Mouse (Mus musculus): ENCODE results near the gene Snx14. TPM values are rescaled to one million over a fixed set of nuclear protein-coding genes. Genes with fewer than 3 reads are reported as not detected.

Gene Snx14
- polyA plus RNA-seq, 1 experiment = 44.4 TPM

GRCm38 (mm10) chr9:88342701-88343100 is 96.1 kb downstream of the Snx14 start:
- DNase-seq (ENCODE audit: low spot score) = no peak

DNA sequence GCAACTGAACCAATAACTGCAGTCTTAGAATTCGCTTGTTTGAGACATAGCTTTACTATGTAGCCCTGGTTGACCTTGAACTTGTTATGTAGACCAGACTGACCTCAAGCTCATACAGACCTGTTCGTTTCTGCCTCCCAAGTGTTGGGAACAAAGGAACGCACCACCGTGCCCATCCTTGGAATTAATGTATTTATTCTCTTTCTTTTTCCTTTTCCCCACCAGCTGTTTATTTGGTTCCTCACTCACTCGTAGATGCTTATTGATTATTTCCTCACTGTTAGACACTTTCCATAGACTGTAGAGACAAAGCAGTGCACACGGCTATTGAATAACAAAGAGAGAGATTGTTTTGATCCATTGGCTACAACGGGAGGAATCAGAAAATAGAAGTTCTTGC is 96.5 kb downstream of the Snx14 start:
- DNase-seq (ENCODE audit: low spot score) = no peak

- no peak for DNase-seq (ENCODE audit: low spot score)
These were observed 97.9 kb downstream of the Snx14 start for GRCm38 (mm10) chr9:88340819-88341218.

- no peak for DNase-seq (ENCODE audit: low spot score)
These were observed 102.9 kb downstream of the Snx14 start for GRCm38 (mm10) chr9:88335839-88336238.

- no peak for DNase-seq (ENCODE audit: low spot score)
These were observed 106.3 kb downstream of the Snx14 start for GRCm38 (mm10) chr9:88332447-88332846.

DNA sequence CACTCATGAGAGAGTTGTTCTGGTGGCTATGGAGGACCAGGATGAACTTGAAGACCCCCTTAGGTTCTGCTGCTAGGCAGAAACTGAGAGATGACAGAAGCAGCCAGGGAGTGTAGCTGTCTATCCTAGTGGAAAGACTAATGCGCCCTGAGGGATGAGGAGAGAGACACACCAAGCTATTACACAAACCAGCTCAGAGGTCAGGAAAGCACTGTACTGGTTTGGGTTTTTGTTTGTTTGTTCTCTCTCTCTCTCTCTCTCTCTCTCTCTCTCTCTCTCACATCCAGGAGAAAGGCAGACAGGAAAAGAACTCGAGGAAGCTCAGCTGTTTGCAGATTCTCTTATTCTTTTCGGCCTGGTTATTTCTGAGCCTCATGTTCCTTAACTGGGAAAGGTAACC is 108.4 kb downstream of the Snx14 start:
- DNase-seq (ENCODE audit: low spot score) = no peak

DNA sequence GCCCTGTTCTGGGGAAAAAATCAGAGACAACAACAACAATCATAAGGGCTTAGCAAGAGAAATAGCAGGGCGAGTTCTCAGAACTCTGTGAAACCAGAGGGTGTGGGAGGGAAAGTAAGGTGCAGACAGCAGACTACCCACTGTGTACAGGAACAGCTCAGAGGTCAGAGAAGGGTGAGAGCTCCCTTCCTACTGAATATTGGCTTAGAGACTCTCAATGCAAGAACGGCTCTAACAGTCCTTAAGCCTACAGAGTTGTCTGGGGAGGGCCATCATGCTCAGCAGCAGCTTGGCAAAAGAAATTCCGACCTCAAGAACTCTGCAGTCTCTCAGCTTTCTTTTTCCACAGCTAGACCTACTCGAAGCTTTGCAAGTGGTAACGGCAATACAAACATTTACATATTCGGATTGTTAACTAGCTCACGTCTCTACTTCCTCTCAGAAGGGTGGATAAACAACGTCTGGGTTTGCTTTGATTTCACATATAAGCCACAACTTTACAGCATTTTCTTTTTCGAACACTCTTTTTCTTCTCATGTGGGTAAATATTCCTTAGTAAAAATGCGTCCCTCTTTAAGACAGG is 109.5 kb downstream of the Snx14 start:
- DNase-seq (ENCODE audit: low spot score) = no peak

GRCm38 (mm10) chr9:88328666-88329065 is 110.1 kb downstream of the Snx14 start:
- DNase-seq (ENCODE audit: low spot score) = no peak

DNA sequence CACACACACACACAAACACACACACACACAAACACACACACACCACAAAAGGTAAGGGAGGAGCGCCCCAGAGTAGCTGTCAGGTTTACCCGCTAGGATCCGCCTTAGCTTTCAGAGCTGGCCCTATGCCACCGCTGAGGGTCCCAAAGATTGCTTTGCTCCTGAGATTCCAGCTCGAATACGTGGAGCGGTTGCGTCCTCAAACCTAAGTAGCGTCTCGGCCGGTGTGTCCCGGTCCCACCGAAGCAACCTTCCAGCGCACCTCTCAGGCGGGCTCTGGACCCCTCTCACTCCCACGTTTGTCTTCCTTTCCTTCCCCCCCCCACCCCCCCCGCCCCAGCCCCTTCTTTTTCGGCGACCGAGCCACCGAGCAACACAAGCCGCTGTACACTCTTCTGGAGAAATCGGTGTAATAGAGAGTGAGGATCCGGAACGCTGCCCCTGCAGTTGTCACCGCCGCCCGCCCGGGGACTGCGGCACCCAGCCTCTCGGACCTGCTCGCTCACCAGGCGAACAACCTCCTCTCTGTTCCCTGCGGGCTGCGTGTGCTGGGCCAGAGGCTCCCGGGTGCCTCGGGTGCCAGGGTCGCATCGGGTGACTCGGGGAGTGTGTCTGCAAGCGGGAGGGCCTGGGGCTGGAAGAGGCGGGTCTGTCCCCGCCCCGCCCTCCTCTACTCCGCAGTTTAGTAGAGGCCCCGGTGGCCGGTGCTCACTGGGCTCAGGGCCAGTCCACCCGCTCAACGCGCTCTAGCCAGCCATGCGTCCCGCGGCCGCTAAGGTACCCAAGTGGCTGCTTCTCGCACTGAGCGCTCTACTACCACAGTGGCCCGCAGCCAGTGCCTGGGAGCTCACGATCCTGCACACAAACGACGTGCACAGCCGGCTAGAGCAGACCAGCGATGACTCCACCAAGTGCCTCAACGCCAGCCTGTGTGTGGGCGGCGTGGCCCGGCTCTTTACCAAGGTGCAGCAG is 111.5 kb downstream of the Snx14 start, which contains the start of gene Nt5e:
Gene Nt5e, plus strand, starts transcription at position 268 of the 972 bp plus-strand sequence.
- DNase-seq (ENCODE audit: low spot score) = peak; percentile 61

Other genes with a start within 250 kb of the Snx14 start
- 42.1 and 46.8 TPM in 2 replicates for gene Nt5e, start 111.8 kb downstream of the Snx14 start, polyA plus RNA-seq (2012; rRNA removed)
- gene Gm20537, start 17.7 kb upstream of the Snx14 start, polyA plus RNA-seq (2012; rRNA removed) = 0.51 TPM in 1 of 2 replicates, not detected in the other
- gene Syncrip, start 43.6 kb upstream of the Snx14 start, polyA plus RNA-seq (2012; rRNA removed) = 15.9 and 35.9 TPM in 2 replicates
- gene Zfp949, start 109.1 kb upstream of the Snx14 start, polyA plus RNA-seq (2012; rRNA removed) = 9.7 and 10.3 TPM in 2 replicates
- gene Trim43a, start 141.9 kb upstream of the Snx14 start, polyA plus RNA-seq (2012; rRNA removed) = 0.03 TPM in 1 of 2 replicates, not detected in the other